Mouse (Mus musculus) erythroblast, embryonic 14.5 days (primary cell): ENCODE data around the gene Cdh6.

Experiments
- GATA1 ChIP-seq: IDR thresholded peaks from 2 replicates; pipeline ENCODE4 v1.6.1; 2012; ENCODE audit warnings: low read length, inconsistent platforms, mixed read lengths
- TAL1 ChIP-seq: IDR thresholded peaks from 3 replicates; pipeline ENCODE4 v1.6.1; 2012; ENCODE audit warnings: low read length, inconsistent platforms, mixed read lengths

DNA sequence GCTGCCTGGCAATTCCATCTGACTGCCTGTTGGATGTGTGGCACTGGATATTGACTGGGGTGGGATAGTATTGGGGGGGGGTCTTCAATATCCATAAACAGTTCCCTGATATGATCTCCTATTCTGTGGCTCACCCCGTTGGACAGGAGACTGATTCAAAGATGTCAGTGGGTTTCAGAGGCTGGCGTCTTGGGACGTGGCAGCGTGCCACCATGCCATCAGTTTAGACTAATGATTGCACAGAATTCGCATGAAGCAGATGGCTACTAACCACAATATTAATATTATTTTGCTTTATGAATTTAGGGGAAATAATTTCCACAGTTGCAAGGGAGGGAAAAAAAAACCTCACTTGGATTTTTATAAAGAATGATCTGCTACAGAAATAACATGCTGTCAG is 10.2 kb upstream of the Cdh6 start:
- TF ChIP-seq GATA1: no peak
- no peak for TF ChIP-seq TAL1
